Mouse (Mus musculus) regulatory T cell (primary cell): Measurements from ENCODE around the gene Cyp2a12.
"Not testable (repeated sequence)": the region's sequence is repeated elsewhere in the genome, so short reads cannot be mapped to it uniquely, and the experiment has no call there.

Experiments used
- in situ Hi-C: fragments of 300-600 bp; cut with MboI, MseI; formaldehyde crosslinking; loops from one replicate; pipeline ENCODE4 v1.15.1; 2025; ENCODE audit warnings: high pct_unique_total_duplicates

Cyp2a12 gene

GRCm38 (mm10) chr7:27028789-27029188 is at the start of gene Cyp2a12:
Gene Cyp2a12 (plus strand): TSS chr7:27029081.
- in situ Hi-C loops, result no loop called here

GRCm38 (mm10) chr7:26981464-26981863 is 47.4 kb upstream of the Cyp2a12 start:
- in situ Hi-C loops, result not testable (repeated sequence)

GRCm38 (mm10) chr7:26981937-26982336 is 46.9 kb upstream of the Cyp2a12 start:
- in situ Hi-C loops, result not testable (repeated sequence)

GRCm38 (mm10) chr7:26982551-26982950 is 46.3 kb upstream of the Cyp2a12 start:
- in situ Hi-C loops, result no loop called here

- in situ Hi-C loops, result not testable (repeated sequence)
Observed at GRCm38 (mm10) chr7:26983151-26983550, 45.7 kb upstream of the Cyp2a12 start.

- in situ Hi-C loops, result not testable (repeated sequence)
Observed at GRCm38 (mm10) chr7:27026581-27026980, 2.3 kb upstream of the Cyp2a12 start.

- in situ Hi-C loops, result not testable (repeated sequence)
Observed at GRCm38 (mm10) chr7:27048886-27049285, 20.0 kb downstream of the Cyp2a12 start.

GRCm38 (mm10) chr7:27059333-27059732 is 30.5 kb downstream of the Cyp2a12 start:
- in situ Hi-C loops, result loop anchor here (5.0 kb wide), 1 partner anchor 157 kb away; no protein-coding TSS in a partner anchor

GRCm38 (mm10) chr7:27059896-27060295 is 31.0 kb downstream of the Cyp2a12 start:
- in situ Hi-C loops, result loop anchor here (5.0 kb wide), 1 partner anchor 158 kb away; no protein-coding TSS in a partner anchor

- in situ Hi-C loops, result no loop called here
Observed at GRCm38 (mm10) chr7:27078641-27079040, 49.8 kb downstream of the Cyp2a12 start.

- in situ Hi-C loops, result no loop called here
Observed at GRCm38 (mm10) chr7:27081625-27082024, 52.7 kb downstream of the Cyp2a12 start.
